Mouse (Mus musculus) testis, adult 2 months (tissue): ENCODE measurements around the gene Arhgap18. TPM values are rescaled to one million over a fixed set of nuclear protein-coding genes. Genes with fewer than 3 reads are reported as not detected.

Source experiments
- H3K27ac ChIP-seq: fragments of 200-500 bp; 2 replicates; pipeline ENCODE4 v1.5.1; 2012; ENCODE audit warnings: low read depth, low read length; ENCODE audit not compliant: control insufficient read depth, insufficient read depth
- H3K27me3 ChIP-seq: fragments of 200-500 bp; 2 replicates; pipeline ENCODE4 v1.6.1; 2012; ENCODE audit warnings: mild to moderate bottlenecking, low read length, moderate library complexity; ENCODE audit not compliant: control insufficient read depth, insufficient read depth
- H3K36me3 ChIP-seq: fragments of 200-500 bp; 2 replicates; pipeline ENCODE4 v1.6.1; 2012; ENCODE audit warnings: mild to moderate bottlenecking, low read length; ENCODE audit not compliant: control insufficient read depth, insufficient read depth
- H3K4me1 ChIP-seq: fragments of 200-500 bp; 2 replicates; pipeline ENCODE4 v1.6.1; 2012; ENCODE audit warnings: low read length; ENCODE audit not compliant: control insufficient read depth, insufficient read depth
- H3K4me3 ChIP-seq: fragments of 200-500 bp; 2 replicates; pipeline ENCODE4 v1.5.1; 2012; ENCODE audit warnings: low read depth, mild to moderate bottlenecking, low read length, moderate library complexity, mixed read lengths; ENCODE audit not compliant: control insufficient read depth
- CTCF ChIP-seq: fragments of 200-500 bp; IDR thresholded peaks from 2 replicates; pipeline ENCODE4 v1.5.1; 2012; ENCODE audit warnings: low read depth, mild to moderate bottlenecking, inconsistent platforms, low read length, moderate library complexity; ENCODE audit not compliant: control insufficient read depth, insufficient read depth, insufficient replicate concordance
- POLR2A ChIP-seq: fragments of 200-500 bp; IDR thresholded peaks from 2 replicates; pipeline ENCODE4 v1.6.1; 2012; ENCODE audit warnings: low read depth, mild to moderate bottlenecking, inconsistent platforms, low read length, moderate library complexity; ENCODE audit not compliant: control insufficient read depth
- polyA plus RNA-seq: library from polyadenylated mRNA; depleted of rRNA; stranded (reverse); fragments of >200 nt; gene quantifications from 2 replicates; pipeline ENCODE4 v1.2.3, GENCODE M21; 2012; rRNA removed

The Arhgap18 gene
- polyA plus RNA-seq: 1.4 and 1.7 TPM in 2 replicates

GRCm38 (mm10) chr10:26752929-26753567 is at the start of gene Arhgap18:
Gene Arhgap18 (plus strand): TSS chr10:26753421.
- Histone ChIP-seq H3K4me1 (no peaks in the 10 kb centered on the region; the same call in 1 of the 2 replicates), H3K4me3 (no peak within 1 kb of the TSS), H3K36me3 (no peaks in the 10 kb centered on the region), H3K27ac (no peak within 1 kb of the TSS), H3K27me3 (no peaks in the 10 kb centered on the region)
- TF ChIP-seq POLR2A (no peak), CTCF (no peak)

- Histone ChIP-seq H3K4me1 (no peaks in the 10 kb centered on the region), H3K36me3 (no peaks in the 10 kb centered on the region), H3K27ac (no peak overlapping the region), H3K4me3 (no peak overlapping the region), H3K27me3 (no peaks in the 10 kb centered on the region)
- no peak for TF ChIP-seq POLR2A
- no peak for TF ChIP-seq CTCF
These were observed 42.7 kb upstream of the Arhgap18 start for GRCm38 (mm10) chr10:26710458-26711011.

- TF ChIP-seq CTCF: no peak
- TF ChIP-seq POLR2A: no peak
- H3K4me1 ChIP-seq: no peaks in the 10 kb centered on the region
- no peak overlapping the region for H3K27ac ChIP-seq
These were observed 42.2 kb upstream of the Arhgap18 start for GRCm38 (mm10) chr10:26711068-26711467.

GRCm38 (mm10) chr10:26713986-26714385 is 39.2 kb upstream of the Arhgap18 start:
- no peak overlapping the region for H3K27ac ChIP-seq
- no peak overlapping the region for H3K4me3 ChIP-seq
- peaks cover 2% of the 10 kb centered on the region; the same call in 1 of the 2 replicates for H3K4me1 ChIP-seq
- no peak for TF ChIP-seq CTCF
- TF ChIP-seq POLR2A: no peak
- H3K36me3 ChIP-seq: no peaks in the 10 kb centered on the region
- H3K27me3 ChIP-seq: no peaks in the 10 kb centered on the region

More at GRCm38 (mm10) chr10:26711068-26711467, 42.2 kb upstream of the Arhgap18 start:
- Histone ChIP-seq H3K27me3 (no peaks in the 10 kb centered on the region), H3K36me3 (no peaks in the 10 kb centered on the region), H3K4me3 (no peak overlapping the region)

- no peak overlapping the region for H3K27ac ChIP-seq
- H3K4me1 ChIP-seq: no peaks in the 10 kb centered on the region
- H3K36me3 ChIP-seq: no peaks in the 10 kb centered on the region
- H3K27me3 ChIP-seq: no peaks in the 10 kb centered on the region
- H3K4me3 ChIP-seq: no peak overlapping the region
- TF ChIP-seq POLR2A (no peak), CTCF (no peak)
These were observed 28.5 kb upstream of the Arhgap18 start for GRCm38 (mm10) chr10:26724704-26725103.

GRCm38 (mm10) chr10:26725255-26725654 is 28.0 kb upstream of the Arhgap18 start:
- H3K36me3 ChIP-seq: no peaks in the 10 kb centered on the region
- no peak for TF ChIP-seq POLR2A
- TF ChIP-seq CTCF: no peak
- no peaks in the 10 kb centered on the region for H3K4me1 ChIP-seq
- no peak overlapping the region for H3K27ac ChIP-seq
- H3K27me3 ChIP-seq: no peaks in the 10 kb centered on the region
- H3K4me3 ChIP-seq: no peak overlapping the region

GRCm38 (mm10) chr10:26750827-26751226 is 2.4 kb upstream of the Arhgap18 start:
- no peak overlapping the region for H3K27ac ChIP-seq
- H3K36me3 ChIP-seq: no peaks in the 10 kb centered on the region
- no peaks in the 10 kb centered on the region; the same call in 1 of the 2 replicates for H3K4me1 ChIP-seq
- H3K4me3 ChIP-seq: no peak overlapping the region
- H3K27me3 ChIP-seq: no peaks in the 10 kb centered on the region
- TF ChIP-seq POLR2A (no peak), CTCF (no peak)
